Comparison of ENCODE assay signal across 31 mouse cellular contexts in the genomic region with DNA sequence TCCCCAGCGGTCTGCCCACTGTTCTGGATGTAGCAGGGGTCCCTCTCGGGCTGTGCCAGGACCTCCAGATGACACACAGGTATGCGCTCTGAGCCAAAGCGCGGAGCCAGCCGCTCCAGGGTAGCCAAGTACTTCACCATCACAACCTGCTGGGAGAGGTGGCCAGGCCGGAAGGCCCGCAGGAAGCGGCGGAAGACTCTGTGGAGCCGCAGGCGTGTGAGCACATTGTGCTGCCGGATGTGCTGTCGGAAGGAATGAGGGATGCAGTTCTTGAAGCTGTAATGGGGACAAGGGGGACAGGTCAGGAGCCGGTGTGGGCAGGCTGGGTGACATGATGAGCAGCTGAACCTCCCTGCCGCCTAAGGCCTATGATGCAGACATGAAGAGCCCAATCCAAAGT. TPM values are rescaled to one million over a fixed set of nuclear protein-coding genes. Genes with fewer than 3 reads are reported as not detected.
DNase-seq lines count a peak whose midpoint lies in the region; ATAC-seq and TF ChIP-seq lines count a peak whose summit lies in the region.
"Had no signal": no experiment of that assay in that cellular context is flagged by ENCODE, and none has a peak within 500 bp of the region (broad histone marks: within the 10 kb centered on the region; RNA-seq: fewer than 3 reads in every experiment).

No protein-coding gene starts in this region.

- no peak for TF ChIP-seq POLR2A in ES-Bruce4 (IDR thresholded peaks at IDR 0.05; ENCODE audit: insufficient read depth, low read length)

- no peak for TF ChIP-seq CTCF in ES-Bruce4 (IDR thresholded peaks at IDR 0.05; ENCODE audit: low read depth, low read length)

- no peaks in the 10 kb centered on the region for H3K9me3 ChIP-seq in kidney, embryonic 14.5 days (ENCODE audit: control insufficient read depth, low read length)
- H3K9me3 ChIP-seq in ES-Bruce4 (replicated peaks; ENCODE audit: control insufficient read depth, insufficient read depth, low read length, poor library complexity, severe bottlenecking): no peaks in the 10 kb centered on the region
- H3K9me3 ChIP-seq: embryonic facial prominence, embryonic 12.5 days; embryonic facial prominence, embryonic 15.5 days; forebrain, embryonic 12.5 days; forebrain, embryonic 15.5 days; G1E; heart, embryonic 12.5 days; heart, embryonic 15.5 days; hindbrain, embryonic 10.5 days; hindbrain, embryonic 13.5 days had no signal

- no peak overlapping the region for H3K4me2 ChIP-seq in kidney, embryonic 14.5 days (replicated peaks; ENCODE audit: low read depth, low read length)
- H3K4me2 ChIP-seq: embryonic facial prominence, embryonic 12.5 days; embryonic facial prominence, embryonic 15.5 days; forebrain, embryonic 12.5 days; forebrain, embryonic 15.5 days; heart, embryonic 12.5 days; heart, embryonic 15.5 days; hindbrain, embryonic 13.5 days had no signal

- WGBS in kidney, embryonic 14.5 days: 90% methylated on average over 16 of the region's 16 CpGs

- no peak overlapping the region for H3K9ac ChIP-seq in kidney, embryonic 14.5 days (ENCODE audit: low read depth, low read length)
- peak overlapping the region; percentile 44 for H3K9ac ChIP-seq in ES-Bruce4 (ENCODE audit: low read depth, poor library complexity, severe bottlenecking)
- H3K9ac ChIP-seq: embryonic facial prominence, embryonic 12.5 days; embryonic facial prominence, embryonic 15.5 days; forebrain, embryonic 12.5 days; forebrain, embryonic 15.5 days; heart, embryonic 12.5 days; heart, embryonic 15.5 days; hindbrain, embryonic 13.5 days had no signal

- H3K27ac ChIP-seq in kidney, embryonic 14.5 days (ENCODE audit: low read depth, low read length): no peak overlapping the region
- no peak overlapping the region for H3K27ac ChIP-seq in ES-Bruce4 (ENCODE audit: insufficient read depth, low read length)
- H3K27ac ChIP-seq: embryonic facial prominence, embryonic 12.5 days; embryonic facial prominence, embryonic 15.5 days; forebrain, embryonic 12.5 days; forebrain, embryonic 15.5 days; heart, embryonic 15.5 days; hindbrain, embryonic 10.5 days; hindbrain, embryonic 13.5 days had no signal

- H3K36me3 ChIP-seq in kidney, embryonic 14.5 days (ENCODE audit: control insufficient read depth, insufficient read depth, low read length): peaks cover 18% of the 10 kb centered on the region
- H3K36me3 ChIP-seq in ES-Bruce4 (ENCODE audit: control insufficient read depth, insufficient read depth, low read length, poor library complexity, severe bottlenecking): no peaks in the 10 kb centered on the region

- no peak for TF ChIP-seq EP300 in ES-Bruce4 (IDR thresholded peaks at IDR 0.05; ENCODE audit: insufficient read depth, low read depth, low read length)

- ATAC-seq in kidney, embryonic 14.5 days (ENCODE audit: low FRiP score, low TSS enrichment): no peak
- ATAC-seq in activated CD4-positive, CD25-positive, alpha-beta regulatory T cell, adult 4 months: no peak
- ATAC-seq: forebrain, embryonic 15.5 days; hindbrain, embryonic 16.5 days; Patski had no signal

- peak; percentile 26 for DNase-seq in kidney, adult 9 months
- DNase-seq in kidney, adult 18-20 months: no peak
- DNase-seq in kidney, postnatal 36 days: peak; percentile 28 to 42
- peak; percentile 39 for DNase-seq in ZHBTc4 (ENCODE audit: low read depth, low spot score)
- DNase-seq in cerebellum, postnatal 14 days: no peak
- DNase-seq: adrenal gland, postnatal 10 days; adrenal gland, postnatal 36 days; B cell, adult 2 months; cerebellum, adult 18-20 months; cerebellum, adult 9-10 months; cerebellum, postnatal 25 days; gastrocnemius, postnatal 25 days; heart, adult 18-20 months; heart, postnatal 10 days; heart, postnatal 36 days had no signal

- H3K4me3 ChIP-seq in kidney, embryonic 14.5 days (ENCODE audit: low read length): no peak overlapping the region
- H3K4me3 ChIP-seq in ES-Bruce4 (ENCODE audit: low read depth, low read length): peak overlapping the region; percentile 49
- H3K4me3 ChIP-seq: embryonic facial prominence, embryonic 12.5 days; embryonic facial prominence, embryonic 15.5 days; erythroblast, embryonic 14.5 days; forebrain, embryonic 12.5 days; forebrain, embryonic 15.5 days; heart, embryonic 12.5 days; heart, embryonic 15.5 days; hindbrain, embryonic 10.5 days; hindbrain, embryonic 13.5 days had no signal

- no peaks in the 10 kb centered on the region for H3K4me1 ChIP-seq in kidney, embryonic 14.5 days (ENCODE audit: control insufficient read depth, insufficient read depth, low read length)
- no peaks in the 10 kb centered on the region for H3K4me1 ChIP-seq in ES-Bruce4 (ENCODE audit: control insufficient read depth, insufficient read depth, low read length)
- H3K4me1 ChIP-seq: embryonic facial prominence, embryonic 12.5 days; embryonic facial prominence, embryonic 15.5 days; forebrain, embryonic 12.5 days; forebrain, embryonic 15.5 days; hindbrain, embryonic 10.5 days; hindbrain, embryonic 13.5 days had no signal

- no peaks in the 10 kb centered on the region for H3K27me3 ChIP-seq in kidney, embryonic 14.5 days (ENCODE audit: control insufficient read depth, insufficient read depth, low read length)
- no peaks in the 10 kb centered on the region for H3K27me3 ChIP-seq in ES-Bruce4 (ENCODE audit: control insufficient read depth, insufficient read depth, low read length, poor library complexity, severe bottlenecking)
- H3K27me3 ChIP-seq: CH12.LX; embryonic facial prominence, embryonic 12.5 days; embryonic facial prominence, embryonic 15.5 days; forebrain, embryonic 12.5 days; forebrain, embryonic 15.5 days; heart, embryonic 12.5 days; heart, embryonic 15.5 days; hindbrain, embryonic 13.5 days; Patski had no signal

RNA-seq across cellular contexts. Expression of a gene that starts 9.6 kb away (rescaled TPM):
- polyA plus RNA-seq in kidney, embryonic 14.5 days (2014; fragmentation: Nextera tagmentation; extraction: Ambion mirVana): 5.6 and 8.7 TPM in 2 replicates
- 15.5 and 17.8 TPM in 2 replicates for polyA plus RNA-seq in ES-Bruce4 (2011; ENCODE audit: insufficient read depth, insufficient read length, low read depth, missing spikeins)
- polyA plus RNA-seq in activated CD4-positive, CD25-positive, alpha-beta regulatory T cell, adult 4 months (2017; shearing (Covaris generic)): 10 to 100 TPM; 30.0 to 60.9 TPM

RNA-seq across cellular contexts. Expression of a gene that starts 28.3 kb away (rescaled TPM):
- polyA plus RNA-seq in kidney, embryonic 14.5 days (2014; fragmentation: Nextera tagmentation; extraction: Ambion mirVana): 366 and 377 TPM in 2 replicates
- 164 and 171 TPM in 2 replicates for polyA plus RNA-seq in ES-Bruce4 (2011; ENCODE audit: insufficient read depth, insufficient read length, low read depth, missing spikeins)
- 100 to 1,000 TPM; 102 to 129 TPM for polyA plus RNA-seq in activated CD4-positive, CD25-positive, alpha-beta regulatory T cell, adult 4 months (2017; shearing (Covaris generic))

RNA-seq across cellular contexts. Expression of a gene that starts 29.7 kb away (rescaled TPM):
- polyA plus RNA-seq in kidney, embryonic 14.5 days (2014; fragmentation: Nextera tagmentation; extraction: Ambion mirVana): 70.6 and 96.0 TPM in 2 replicates
- polyA plus RNA-seq in ES-Bruce4 (2011; ENCODE audit: insufficient read depth, insufficient read length, low read depth, missing spikeins): 60.7 and 61.9 TPM in 2 replicates
- polyA plus RNA-seq in activated CD4-positive, CD25-positive, alpha-beta regulatory T cell, adult 4 months (2017; shearing (Covaris generic)): 10 to 100 TPM; 22.8 to 25.1 TPM

RNA-seq across cellular contexts. Expression of a gene that starts 29.7 kb away (rescaled TPM):
- polyA plus RNA-seq in kidney, embryonic 14.5 days (2014; fragmentation: Nextera tagmentation; extraction: Ambion mirVana): 2.8 and 3.1 TPM in 2 replicates
- polyA plus RNA-seq in ES-Bruce4 (2011; ENCODE audit: insufficient read depth, insufficient read length, low read depth, missing spikeins): 4.7 and 6.3 TPM in 2 replicates
- polyA plus RNA-seq in activated CD4-positive, CD25-positive, alpha-beta regulatory T cell, adult 4 months (2017; shearing (Covaris generic)): 1 to 10 TPM in 1 of 2 experiments, under 1 TPM in 1; 0.67 to 3.2 TPM

RNA-seq across cellular contexts. Expression of a gene that starts 44.0 kb away (rescaled TPM):
- polyA plus RNA-seq in kidney, embryonic 14.5 days (2014; fragmentation: Nextera tagmentation; extraction: Ambion mirVana): 13.7 and 14.0 TPM in 2 replicates
- 9.5 and 10.4 TPM in 2 replicates for polyA plus RNA-seq in ES-Bruce4 (2011; ENCODE audit: insufficient read depth, insufficient read length, low read depth, missing spikeins)
- polyA plus RNA-seq in activated CD4-positive, CD25-positive, alpha-beta regulatory T cell, adult 4 months (2017; shearing (Covaris generic)): 1 to 10 TPM in 1 of 2 experiments, under 1 TPM in 1; 0.44 to 1.1 TPM

Comparison
In these comparisons a context has a peak if more than half of its experiments do, and no peak if none do; other contexts are left out.
1. DNase-seq: peak in kidney, adult 9 months (single experiment), kidney, postnatal 36 days (2 of 2) and ZHBTc4 (single experiment); none in kidney, adult 18-20 months (single experiment) and cerebellum, postnatal 14 days (0 of 2).